Mouse (Mus musculus): Measurements from ENCODE around the gene Ushbp1. TPM values are rescaled to one million over a fixed set of nuclear protein-coding genes. Genes with fewer than 3 reads are reported as not detected.

Ushbp1 gene
- total RNA-seq, 4 experiments from 2014 or later, result 3.5 to 4.9 (median 4.1) TPM

- DNase-seq (ENCODE audit: low spot score in 2 of 2), result peak in 1 of 2 experiments; percentile 8
These were observed 1.1 kb downstream of the Ushbp1 start for GRCm38 (mm10) chr8:71394481-71394880.

DNA sequence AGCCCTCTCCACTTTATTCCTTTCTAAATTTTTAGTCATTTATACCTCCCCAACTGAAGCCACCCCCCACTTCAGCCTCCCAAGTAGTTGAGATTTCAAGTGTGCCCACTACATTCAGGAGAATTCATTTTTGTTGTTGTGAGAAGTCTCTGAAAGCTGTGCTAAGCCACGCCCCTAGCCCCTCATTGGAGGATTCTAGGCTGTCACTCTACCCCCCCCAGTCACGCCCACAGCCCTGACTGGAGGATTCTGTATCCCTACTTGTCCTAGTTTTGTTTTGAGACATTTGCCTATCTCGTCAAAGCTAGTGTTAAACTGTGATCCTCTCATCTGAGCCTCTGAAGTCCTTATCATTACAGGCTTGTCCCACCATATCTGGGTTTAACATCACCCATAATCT is 2.7 kb downstream of the Ushbp1 start:
- no peak for DNase-seq (ENCODE audit: low spot score in 2 of 2)

GRCm38 (mm10) chr8:71392391-71392790 is 3.2 kb downstream of the Ushbp1 start:
- no peak for DNase-seq (ENCODE audit: low spot score in 2 of 2)

DNA sequence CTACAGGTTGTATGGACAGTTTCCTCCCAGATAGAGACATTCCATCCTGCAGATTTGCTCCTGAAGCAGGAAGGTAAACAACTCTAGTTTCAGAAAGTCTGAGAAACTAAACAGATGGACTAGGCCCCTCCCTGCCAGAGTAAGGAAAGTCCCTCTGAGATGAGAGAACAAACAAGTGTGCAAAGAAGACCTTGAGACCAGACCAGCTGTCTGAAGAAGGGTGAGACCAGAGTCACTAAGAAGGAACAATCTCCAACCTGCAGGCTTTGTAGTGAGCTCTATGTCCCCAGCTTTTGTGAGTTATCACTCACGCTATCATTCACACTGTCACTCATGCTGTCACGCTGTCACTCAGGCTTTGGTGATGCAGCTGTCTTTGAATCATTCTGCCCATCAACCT is 3.9 kb downstream of the Ushbp1 start:
- DNase-seq (ENCODE audit: low spot score in 2 of 2), result no peak

GRCm38 (mm10) chr8:71388267-71388666 is 7.3 kb downstream of the Ushbp1 start:
- DNase-seq (ENCODE audit: low spot score in 2 of 2), result no peak

- no peak for DNase-seq (ENCODE audit: low spot score in 2 of 2)
These were observed 10.3 kb downstream of the Ushbp1 start for GRCm38 (mm10) chr8:71385212-71385835.

- DNase-seq (ENCODE audit: low spot score in 2 of 2), result no peak
These were observed 11.7 kb downstream of the Ushbp1 start for GRCm38 (mm10) chr8:71383860-71384259.

- DNase-seq (ENCODE audit: low spot score in 2 of 2), result no peak
These were observed 12.2 kb downstream of the Ushbp1 start for GRCm38 (mm10) chr8:71383396-71383795.

GRCm38 (mm10) chr8:71381971-71382961 is 13.3 kb downstream of the Ushbp1 start:
- DNase-seq (ENCODE audit: low spot score in 2 of 2), result peak in 1 of 2 experiments; percentile 62

GRCm38 (mm10) chr8:71381421-71381970 is 14.1 kb downstream of the Ushbp1 start, which contains the start of gene Nr2f6:
Gene Nr2f6, minus strand, starts transcription at chr8:71381960.
- DNase-seq (ENCODE audit: low spot score in 2 of 2), result no peak

GRCm38 (mm10) chr8:71380178-71381171 is 15.1 kb downstream of the Ushbp1 start:
- no peak for DNase-seq (ENCODE audit: low spot score in 2 of 2)

DNA sequence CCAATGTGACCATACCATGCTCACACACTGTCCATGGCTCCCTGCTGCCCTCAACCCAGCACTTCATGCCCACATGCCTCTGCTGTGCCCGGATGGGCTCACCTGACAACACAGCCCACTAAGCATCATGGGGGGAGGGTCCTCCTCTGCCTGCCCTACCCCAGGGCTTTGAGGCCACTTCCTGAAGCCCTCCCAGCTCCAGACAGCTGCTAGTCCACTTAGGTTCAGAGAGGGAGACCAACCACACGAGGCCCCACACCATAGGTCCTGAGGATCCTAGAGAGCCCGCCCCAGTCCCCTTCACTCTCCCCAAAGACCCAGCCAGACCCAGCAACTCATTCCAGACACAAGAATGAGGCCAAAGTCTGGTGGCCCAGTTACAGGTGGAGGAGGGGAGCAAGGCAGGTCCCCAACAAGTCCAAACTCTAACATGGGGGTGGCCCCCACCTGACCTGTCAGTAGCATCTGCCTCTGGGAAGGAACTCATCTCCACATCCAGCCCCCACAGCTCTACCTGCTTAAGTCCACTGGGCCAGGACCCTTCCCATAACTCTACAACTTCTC is 16.0 kb downstream of the Ushbp1 start:
- DNase-seq (ENCODE audit: low spot score in 2 of 2), result no peak

GRCm38 (mm10) chr8:71379008-71379407 is 16.6 kb downstream of the Ushbp1 start:
- DNase-seq (ENCODE audit: low spot score in 2 of 2), result no peak

- DNase-seq (ENCODE audit: low spot score in 2 of 2), result no peak
These were observed 19.1 kb downstream of the Ushbp1 start for GRCm38 (mm10) chr8:71376423-71377030.

DNA sequence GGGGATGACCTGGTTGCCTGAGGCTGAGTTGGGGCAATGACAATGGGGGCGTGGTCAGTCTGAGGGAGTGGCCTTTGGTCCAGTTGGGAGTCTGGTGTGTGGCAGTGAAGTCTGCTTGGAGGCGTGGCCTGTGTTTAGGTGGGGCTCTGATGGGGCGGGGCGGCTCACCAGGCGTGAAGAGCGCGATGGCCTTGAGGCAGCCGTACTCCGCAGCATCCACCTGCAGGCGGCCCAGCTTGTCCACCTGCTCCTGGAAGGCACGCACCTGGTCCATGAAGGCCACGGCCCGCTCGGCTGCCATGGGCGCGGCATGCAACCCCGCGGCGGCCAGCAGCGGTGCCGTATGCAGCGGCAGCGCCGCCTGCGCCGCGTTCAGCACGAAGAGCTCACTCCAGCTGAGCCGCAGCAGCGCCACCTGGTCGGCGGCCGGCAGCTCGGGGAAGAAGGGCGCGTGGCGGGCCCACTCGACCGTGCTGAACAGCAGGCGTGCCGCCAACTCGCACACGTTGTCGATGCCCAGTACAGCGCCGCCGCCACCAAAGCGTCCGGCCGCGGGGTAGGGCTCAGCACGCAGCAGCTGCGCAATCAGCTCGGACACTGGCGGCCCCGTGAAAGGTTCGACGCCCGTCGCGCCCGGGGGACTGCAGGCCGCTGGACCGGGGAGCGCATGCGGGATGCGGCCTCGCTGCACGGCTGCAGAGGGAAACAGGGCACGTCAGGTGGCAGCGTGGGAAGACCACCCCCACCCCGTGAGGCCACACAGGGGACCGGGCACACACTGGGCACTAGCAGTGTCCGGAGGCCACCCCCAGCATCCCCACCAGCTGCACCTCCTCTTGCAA is 19.8 kb downstream of the Ushbp1 start:
- DNase-seq (ENCODE audit: low spot score in 2 of 2), result peak in 1 of 2 experiments; percentile 57

GRCm38 (mm10) chr8:71374616-71375206 is 20.9 kb downstream of the Ushbp1 start:
- DNase-seq (ENCODE audit: low spot score in 2 of 2), result no peak

DNA sequence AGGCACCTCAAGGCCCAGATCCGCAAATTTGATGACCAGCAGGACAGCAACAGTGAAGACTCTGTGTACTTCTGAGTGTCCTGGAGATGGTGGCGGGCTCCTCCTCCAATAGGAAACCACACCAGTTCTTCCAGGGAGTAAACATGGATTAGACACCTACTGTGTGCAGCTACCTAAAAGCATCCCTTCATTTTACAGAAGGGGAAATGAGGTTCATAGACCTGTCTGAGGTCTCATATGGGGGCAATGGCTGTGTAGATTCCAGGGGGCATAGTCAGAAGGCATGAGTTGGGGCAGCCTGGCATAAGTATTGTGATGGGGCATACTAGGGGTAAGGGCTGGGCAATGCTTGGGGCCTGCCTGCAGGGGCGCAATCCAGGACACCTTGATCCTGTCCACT is 22.6 kb downstream of the Ushbp1 start:
- DNase-seq (ENCODE audit: low spot score in 2 of 2), result no peak

DNA sequence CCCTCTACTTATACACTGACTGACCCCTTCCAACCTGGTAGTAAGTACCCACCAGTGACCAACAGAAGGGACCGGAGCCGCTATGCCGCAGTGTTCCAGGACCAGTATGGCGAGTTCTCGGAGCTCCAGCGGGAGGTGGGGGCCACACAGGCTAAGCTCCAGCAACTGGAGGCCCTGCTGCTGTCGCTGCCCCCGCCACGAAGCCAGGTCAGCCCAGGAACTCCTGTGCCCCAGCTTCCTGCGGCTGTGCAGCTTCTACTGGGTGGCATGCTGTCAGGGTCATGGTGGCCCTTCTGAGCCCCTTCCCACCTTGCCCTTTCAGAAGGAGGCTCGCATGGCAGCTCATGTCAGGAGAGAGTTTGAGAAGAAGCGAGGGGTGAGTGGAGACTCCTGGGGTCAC is 23.2 kb downstream of the Ushbp1 start:
- DNase-seq (ENCODE audit: low spot score in 2 of 2), result no peak
